Mouse (Mus musculus): Measurements from ENCODE around the gene Auts2. TPM values are rescaled to one million over a fixed set of nuclear protein-coding genes. Genes with fewer than 3 reads are reported as not detected.

Auts2 gene
- polyA plus RNA-seq, 1 experiment from 2014 or later = 45.3 TPM

DNA sequence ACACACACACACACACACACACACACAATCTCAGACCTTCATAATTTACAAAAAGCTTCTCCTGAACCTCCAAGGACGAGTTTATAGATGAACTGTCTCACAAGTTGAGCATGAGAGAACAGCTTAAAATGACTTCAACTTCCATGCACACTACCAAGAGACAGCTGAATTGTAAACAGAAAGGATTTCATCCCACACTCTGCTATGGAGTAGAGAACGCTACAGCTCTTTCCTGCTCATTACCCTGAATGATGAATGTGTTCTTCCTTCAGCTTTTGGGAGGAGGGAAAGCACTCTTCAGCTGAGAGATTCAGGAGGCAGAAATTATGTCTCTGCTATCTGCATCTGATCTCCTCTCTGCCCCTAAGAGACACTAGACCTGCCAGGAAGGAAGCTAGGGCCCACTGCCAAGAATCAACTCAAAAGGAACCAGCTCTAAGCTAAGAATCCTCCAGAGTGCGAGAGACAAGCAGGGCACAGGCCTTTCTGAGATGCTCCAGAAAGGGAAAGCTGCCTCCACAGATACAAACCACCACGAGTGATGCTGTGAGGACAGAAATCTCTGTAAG lies 342.0 kb downstream of the Auts2 start:
- Histone ChIP-seq H3K27me3 (no peaks in the 10 kb centered on the region), H3K4me2 (replicated peaks) (no peak overlapping the region), H3K36me3 (no peaks in the 10 kb centered on the region), H3K4me3 (replicated peaks) (no peak overlapping the region), H3K9ac (no peak overlapping the region), H3K9me3 (replicated peaks) (no peaks in the 10 kb centered on the region), H3K27ac (replicated peaks) (no peak overlapping the region), H3K4me1 (peaks cover 16% of the 10 kb centered on the region)
- no peak for ATAC-seq (ENCODE audit: insufficient number of reproducible peaks, low FRiP score, low TSS enrichment, low read depth)
- WGBS = 50% methylated on average over 4 of the region's 4 CpGs

DNA sequence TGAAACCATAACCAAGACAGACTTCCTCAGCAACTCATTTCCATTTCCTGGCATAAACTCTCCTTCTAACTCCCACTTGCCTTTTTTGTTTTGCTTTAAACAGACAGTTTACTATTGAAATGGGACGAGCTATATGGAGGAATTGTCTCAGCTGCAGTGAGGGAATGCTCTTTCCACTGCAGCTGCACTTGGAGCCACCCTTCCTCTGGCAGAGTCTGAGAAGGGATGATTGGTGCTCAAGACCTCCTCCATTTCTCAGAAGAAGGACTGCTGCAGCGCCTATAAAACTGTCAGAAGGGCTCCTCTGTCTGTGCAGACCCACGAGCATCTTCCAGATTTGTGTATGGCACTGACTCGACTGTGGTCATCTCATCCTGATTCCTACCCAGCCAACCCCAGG lies 342.5 kb downstream of the Auts2 start:
- Histone ChIP-seq H3K27me3 (no peaks in the 10 kb centered on the region), H3K9me3 (replicated peaks) (no peaks in the 10 kb centered on the region), H3K27ac (replicated peaks) (no peak overlapping the region), H3K4me2 (replicated peaks) (no peak overlapping the region), H3K9ac (no peak overlapping the region), H3K4me1 (peaks cover 21% of the 10 kb centered on the region), H3K36me3 (no peaks in the 10 kb centered on the region), H3K4me3 (replicated peaks) (no peak overlapping the region)
- WGBS = 47% methylated on average over 4 of the region's 4 CpGs
- ATAC-seq (ENCODE audit: insufficient number of reproducible peaks, low FRiP score, low TSS enrichment, low read depth) = no peak

DNA sequence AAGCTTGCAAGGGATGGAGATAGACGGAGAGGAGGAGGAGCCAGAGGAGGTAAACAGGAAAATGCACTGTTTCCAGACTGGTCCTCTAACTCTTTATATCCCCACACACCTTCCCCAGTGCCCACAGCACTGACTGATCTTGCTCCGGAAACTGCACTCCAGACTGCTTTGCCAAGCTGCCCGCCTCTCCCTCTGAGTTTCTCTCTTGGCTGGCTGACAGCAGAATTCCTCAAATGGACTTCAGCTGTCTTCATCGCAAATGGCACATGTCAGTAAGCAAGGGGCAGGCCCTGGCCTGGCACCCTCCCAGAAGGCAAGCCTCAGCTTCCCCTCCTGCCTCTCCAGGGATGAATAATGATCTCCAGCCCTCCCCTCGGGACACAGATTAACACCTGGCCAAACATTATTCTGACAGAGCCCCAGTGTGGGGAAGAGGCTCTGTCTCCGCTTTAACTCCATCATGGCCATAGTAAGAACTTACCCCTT lies 348.1 kb downstream of the Auts2 start:
- H3K4me3 ChIP-seq (replicated peaks) = no peak overlapping the region; the same call in 1 of the 2 replicates
- 7% methylated on average over 6 of the region's 6 CpGs for WGBS
- peak overlapping the region; percentile 34 for H3K4me2 ChIP-seq (replicated peaks)
- H3K27ac ChIP-seq (replicated peaks) = peak overlapping the region; percentile 55
- no peak overlapping the region for H3K9ac ChIP-seq
- H3K27me3 ChIP-seq = no peaks in the 10 kb centered on the region
- peaks cover 34% of the 10 kb centered on the region for H3K4me1 ChIP-seq
- ATAC-seq (ENCODE audit: insufficient number of reproducible peaks, low FRiP score, low TSS enrichment, low read depth) = peak; percentile 73
- H3K36me3 ChIP-seq = no peaks in the 10 kb centered on the region
- H3K9me3 ChIP-seq (replicated peaks) = no peaks in the 10 kb centered on the region

DNA sequence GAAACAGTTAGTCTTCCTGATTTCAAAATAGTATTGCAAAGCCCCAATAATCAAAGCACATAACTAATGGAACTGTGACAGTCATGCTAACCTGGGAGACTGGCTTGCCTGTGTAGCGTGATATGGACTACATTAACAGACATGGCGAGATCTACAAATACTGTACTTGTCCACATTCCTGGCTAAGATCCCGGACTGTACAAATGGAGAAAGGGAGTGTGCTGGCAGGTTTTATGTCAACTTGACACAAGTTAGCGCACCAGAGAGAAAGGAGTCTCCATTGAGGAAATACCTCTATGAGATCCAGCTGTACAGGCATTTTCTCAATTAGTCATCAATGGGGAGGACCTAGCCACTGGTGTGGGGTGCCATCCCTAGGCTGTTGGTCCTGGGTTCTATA lies 353.0 kb downstream of the Auts2 start:
- Histone ChIP-seq H3K36me3 (no peaks in the 10 kb centered on the region), H3K9ac (no peak overlapping the region), H3K9me3 (replicated peaks) (no peaks in the 10 kb centered on the region), H3K27me3 (no peaks in the 10 kb centered on the region), H3K4me1 (peaks cover 55% of the 10 kb centered on the region), H3K4me3 (replicated peaks) (no peak overlapping the region), H3K4me2 (replicated peaks) (no peak overlapping the region), H3K27ac (replicated peaks) (no peak overlapping the region)
- no peak for ATAC-seq (ENCODE audit: insufficient number of reproducible peaks, low FRiP score, low TSS enrichment, low read depth)
- 62% methylated on average over 4 of the region's 4 CpGs for WGBS

DNA sequence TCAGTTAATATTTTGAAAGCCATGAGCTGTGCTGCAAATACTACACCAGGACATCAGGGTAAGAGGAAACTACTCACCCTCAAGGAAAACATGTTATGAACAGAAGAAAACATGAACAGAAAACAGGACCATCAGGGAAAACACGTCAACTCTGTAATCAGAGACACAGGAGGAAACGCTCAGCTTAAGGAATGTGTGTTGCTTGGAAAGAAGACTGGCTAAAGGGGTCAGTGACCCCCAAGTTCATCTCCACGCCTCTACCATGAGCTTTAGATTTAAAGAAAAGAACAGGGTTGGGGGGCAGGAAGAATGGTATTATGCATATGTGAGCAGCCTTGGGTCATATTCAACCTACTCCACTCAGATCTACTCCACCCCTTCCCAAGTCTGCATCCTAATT lies 356.5 kb downstream of the Auts2 start:
- WGBS = 20% methylated on average over 3 of the region's 3 CpGs
- no peaks in the 10 kb centered on the region for H3K27me3 ChIP-seq
- no peak overlapping the region for H3K9ac ChIP-seq
- peak overlapping the region; percentile 17; the same call in 1 of the 2 replicates for H3K4me2 ChIP-seq (replicated peaks)
- H3K36me3 ChIP-seq = no peaks in the 10 kb centered on the region
- H3K9me3 ChIP-seq (replicated peaks) = no peaks in the 10 kb centered on the region
- ATAC-seq (ENCODE audit: insufficient number of reproducible peaks, low FRiP score, low TSS enrichment, low read depth) = no peak
- H3K4me3 ChIP-seq (replicated peaks) = no peak overlapping the region
- H3K4me1 ChIP-seq = peaks cover 41% of the 10 kb centered on the region
- H3K27ac ChIP-seq (replicated peaks) = peak overlapping the region; percentile 63

DNA sequence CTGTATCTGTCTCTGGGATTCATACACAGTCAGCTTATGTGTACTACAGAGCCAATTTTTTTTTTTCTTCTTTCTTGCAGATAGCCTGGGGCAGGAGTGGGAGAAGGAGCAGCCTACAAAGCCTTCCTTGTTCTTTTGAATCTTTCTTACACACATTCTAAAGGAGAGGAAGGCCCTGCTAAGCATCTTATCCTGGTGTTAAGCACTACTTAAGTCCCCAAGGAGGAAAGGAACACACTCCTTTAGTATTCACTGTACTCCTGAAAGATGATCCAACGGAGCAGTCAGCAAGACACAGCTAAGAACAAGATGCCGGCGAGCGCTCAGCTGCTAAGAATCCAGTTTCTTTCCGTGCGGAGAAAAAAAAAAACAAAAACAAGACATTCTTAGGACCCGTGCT lies 356.9 kb downstream of the Auts2 start:
- no peak for ATAC-seq (ENCODE audit: insufficient number of reproducible peaks, low FRiP score, low TSS enrichment, low read depth)
- WGBS = 12% methylated on average over 7 of the region's 7 CpGs

DNA sequence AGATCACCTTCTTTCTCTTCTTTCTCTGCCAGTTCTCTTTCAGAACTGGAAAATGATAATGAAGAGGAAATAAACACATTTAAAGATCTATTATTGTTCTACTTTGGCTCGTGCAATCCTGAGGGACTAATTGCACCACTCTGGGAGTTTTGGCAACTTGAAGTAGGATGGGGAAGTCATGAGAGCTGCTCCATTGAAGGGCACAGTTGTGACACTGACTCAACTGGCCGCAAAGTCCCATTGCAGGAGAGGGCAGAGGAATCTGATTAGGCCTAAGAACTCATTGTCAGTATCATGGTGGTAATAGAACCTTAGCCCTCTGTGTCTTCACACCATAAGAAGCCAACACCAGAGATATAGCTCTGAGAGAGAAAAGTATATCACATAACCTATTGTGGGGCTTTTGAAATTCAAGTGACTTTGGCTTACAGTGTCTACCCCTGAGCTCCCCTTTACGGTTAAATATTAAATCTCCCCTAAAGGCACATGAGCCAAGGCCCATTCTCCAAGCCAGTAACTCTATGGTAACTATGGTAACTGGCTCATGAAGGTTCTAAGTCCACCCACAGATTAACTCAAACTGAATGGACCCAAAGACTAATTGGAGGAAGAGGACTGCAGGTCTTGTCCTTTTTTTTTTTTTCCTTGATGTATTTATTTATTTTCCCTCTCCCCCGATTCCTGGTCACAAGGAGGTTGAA lies 358.6 kb downstream of the Auts2 start:
- no peaks in the 10 kb centered on the region for H3K27me3 ChIP-seq
- no peak overlapping the region for H3K27ac ChIP-seq (replicated peaks)
- H3K9me3 ChIP-seq (replicated peaks) = no peaks in the 10 kb centered on the region
- H3K4me3 ChIP-seq (replicated peaks) = no peak overlapping the region
- ATAC-seq (ENCODE audit: insufficient number of reproducible peaks, low FRiP score, low TSS enrichment, low read depth) = no peak
- no peaks in the 10 kb centered on the region for H3K36me3 ChIP-seq
- peaks cover 27% of the 10 kb centered on the region for H3K4me1 ChIP-seq
- WGBS = 71% methylated on average over 4 of the region's 4 CpGs
- H3K9ac ChIP-seq = no peak overlapping the region
- no peak overlapping the region for H3K4me2 ChIP-seq (replicated peaks)

More for the DNA sequence above, 356.9 kb downstream of the Auts2 start:
- peak overlapping the region; percentile 63; the same call in 1 of the 2 replicates for H3K27ac ChIP-seq (replicated peaks)
- H3K9ac ChIP-seq = no peak overlapping the region
- H3K4me2 ChIP-seq (replicated peaks) = peak overlapping the region; percentile 17; the same call in 1 of the 2 replicates
- no peaks in the 10 kb centered on the region for H3K27me3 ChIP-seq
- no peaks in the 10 kb centered on the region for H3K9me3 ChIP-seq (replicated peaks)
- H3K4me1 ChIP-seq = peaks cover 41% of the 10 kb centered on the region
- H3K4me3 ChIP-seq (replicated peaks) = no peak overlapping the region
- no peaks in the 10 kb centered on the region for H3K36me3 ChIP-seq

DNA sequence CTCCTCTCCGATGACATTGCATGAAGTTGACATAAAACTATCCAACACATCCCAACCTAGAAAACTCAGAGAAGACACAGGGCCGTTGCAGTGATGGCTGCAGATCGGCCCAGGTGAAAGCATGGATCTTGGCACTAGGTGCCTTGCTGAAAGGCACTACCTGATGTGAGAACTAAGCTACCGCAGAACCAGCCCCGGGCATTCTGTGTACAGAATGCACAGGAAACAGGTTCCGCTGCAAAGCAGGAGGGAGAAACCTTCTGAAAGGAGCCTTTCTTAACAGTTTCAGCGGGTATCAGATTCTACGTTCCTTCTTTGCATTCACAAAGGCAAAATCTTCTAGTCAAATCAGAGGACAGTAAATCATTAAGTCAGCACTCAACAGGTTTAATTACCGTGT lies 361.1 kb downstream of the Auts2 start:
- Histone ChIP-seq H3K4me2 (replicated peaks) (no peak overlapping the region), H3K9me3 (replicated peaks) (no peaks in the 10 kb centered on the region), H3K27ac (replicated peaks) (no peak overlapping the region), H3K4me1 (peaks cover 14% of the 10 kb centered on the region), H3K27me3 (no peaks in the 10 kb centered on the region), H3K36me3 (no peaks in the 10 kb centered on the region), H3K4me3 (replicated peaks) (no peak overlapping the region), H3K9ac (no peak overlapping the region)
- ATAC-seq (ENCODE audit: insufficient number of reproducible peaks, low FRiP score, low TSS enrichment, low read depth) = no peak
- 63% methylated on average over 9 of the region's 9 CpGs for WGBS

DNA sequence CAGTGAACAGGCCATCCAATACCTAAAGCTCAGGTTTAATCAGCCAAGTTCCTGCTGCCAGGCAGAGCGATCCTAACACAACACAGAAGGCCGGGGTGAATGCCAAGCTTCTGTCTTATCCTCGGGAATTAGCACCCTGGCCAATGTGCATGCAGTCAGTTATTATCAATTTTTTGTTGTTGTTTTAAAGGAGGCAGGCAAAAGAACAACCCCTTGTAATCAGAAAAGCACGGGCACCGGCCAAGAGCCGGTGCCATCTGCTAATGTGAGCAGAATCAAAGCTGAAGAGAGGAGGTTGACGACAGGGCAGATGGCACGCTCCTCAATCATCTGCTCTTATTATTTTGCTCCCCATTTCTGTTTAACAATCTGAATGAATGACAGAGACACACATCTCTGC lies 373.1 kb downstream of the Auts2 start:
- H3K27ac ChIP-seq (replicated peaks) = no peak overlapping the region
- H3K9me3 ChIP-seq (replicated peaks) = no peaks in the 10 kb centered on the region
- no peak overlapping the region for H3K9ac ChIP-seq
- H3K36me3 ChIP-seq = no peaks in the 10 kb centered on the region
- peaks cover 21% of the 10 kb centered on the region; the same call in 1 of the 2 replicates for H3K4me1 ChIP-seq
- H3K27me3 ChIP-seq = no peaks in the 10 kb centered on the region
- WGBS = 58% methylated on average over 8 of the region's 8 CpGs
- H3K4me2 ChIP-seq (replicated peaks) = no peak overlapping the region
- ATAC-seq (ENCODE audit: insufficient number of reproducible peaks, low FRiP score, low TSS enrichment, low read depth) = no peak
- no peak overlapping the region for H3K4me3 ChIP-seq (replicated peaks)

DNA sequence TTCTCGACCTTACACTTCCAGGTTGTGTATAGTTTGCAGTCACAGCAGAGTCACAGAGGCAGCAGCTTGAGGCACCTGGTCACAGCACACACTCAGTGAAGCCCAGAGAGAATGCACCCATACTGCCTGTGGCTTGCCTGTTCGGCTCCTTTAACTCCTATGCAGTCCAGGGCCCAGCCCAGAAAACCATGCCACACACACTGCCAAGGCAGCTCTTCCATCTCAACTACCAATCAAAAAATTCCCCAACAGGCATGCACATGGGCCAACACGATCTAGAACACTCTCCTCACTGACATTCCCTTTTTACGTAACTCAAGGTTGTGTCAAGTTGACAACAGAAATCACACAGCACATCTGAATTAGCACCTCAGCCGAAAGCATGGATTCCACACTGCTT lies 374.3 kb downstream of the Auts2 start:
- peaks cover 23% of the 10 kb centered on the region; the same call in 1 of the 2 replicates for H3K4me1 ChIP-seq
- WGBS = 83% methylated on average over 5 of the region's 5 CpGs
- H3K4me2 ChIP-seq (replicated peaks) = no peak overlapping the region
- H3K36me3 ChIP-seq = no peaks in the 10 kb centered on the region
- no peaks in the 10 kb centered on the region for H3K27me3 ChIP-seq
- ATAC-seq (ENCODE audit: insufficient number of reproducible peaks, low FRiP score, low TSS enrichment, low read depth) = no peak
- H3K4me3 ChIP-seq (replicated peaks) = no peak overlapping the region
- H3K27ac ChIP-seq (replicated peaks) = no peak overlapping the region
- no peak overlapping the region for H3K9ac ChIP-seq
- no peaks in the 10 kb centered on the region for H3K9me3 ChIP-seq (replicated peaks)

DNA sequence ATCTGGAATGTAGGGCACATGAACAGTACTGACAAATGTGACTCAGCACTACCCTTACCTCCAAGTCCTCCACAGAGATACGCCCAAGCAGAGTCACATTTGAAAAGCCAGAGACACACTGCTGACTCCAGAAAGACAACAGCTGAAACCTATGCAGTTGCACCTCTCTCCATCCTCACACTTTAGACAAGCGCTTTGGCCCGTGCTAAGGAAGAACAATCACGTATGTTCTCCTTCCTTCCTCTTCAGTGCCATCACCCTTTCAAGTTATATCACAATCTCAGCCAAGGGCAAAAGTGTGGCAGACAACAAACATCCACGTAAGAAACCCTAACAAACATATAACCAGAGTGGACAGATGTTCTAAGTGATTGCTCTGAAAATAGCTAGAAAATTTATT lies 374.9 kb downstream of the Auts2 start:
- Histone ChIP-seq H3K9ac (no peak overlapping the region), H3K27ac (replicated peaks) (no peak overlapping the region), H3K4me3 (replicated peaks) (no peak overlapping the region), H3K27me3 (no peaks in the 10 kb centered on the region), H3K9me3 (replicated peaks) (no peaks in the 10 kb centered on the region), H3K4me2 (replicated peaks) (no peak overlapping the region), H3K4me1 (peaks cover 23% of the 10 kb centered on the region; the same call in 1 of the 2 replicates), H3K36me3 (no peaks in the 10 kb centered on the region)
- ATAC-seq (ENCODE audit: insufficient number of reproducible peaks, low FRiP score, low TSS enrichment, low read depth) = no peak
- WGBS = 86% methylated on average over 5 of the region's 5 CpGs

DNA sequence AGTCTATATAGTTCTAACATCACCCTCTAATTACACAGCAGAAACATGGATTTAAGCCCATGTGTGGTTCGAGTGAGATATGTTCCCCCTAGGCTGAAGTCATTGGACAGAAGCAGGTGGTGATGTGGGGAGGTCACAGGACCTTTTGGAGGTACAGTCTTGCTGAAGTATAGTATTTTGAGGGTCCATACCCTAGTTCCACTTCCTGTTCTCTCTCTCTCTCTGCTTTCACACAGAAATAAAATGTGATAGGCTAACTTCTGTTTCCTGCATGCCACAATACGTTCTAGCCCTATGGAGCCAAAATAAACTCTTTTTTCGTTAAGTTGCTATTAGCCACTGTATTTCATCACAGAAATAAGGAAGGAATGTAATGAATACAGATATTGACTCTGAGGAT lies 376.6 kb downstream of the Auts2 start:
- Histone ChIP-seq H3K27ac (replicated peaks) (no peak overlapping the region), H3K4me3 (replicated peaks) (no peak overlapping the region), H3K4me1 (peaks cover 22% of the 10 kb centered on the region), H3K4me2 (replicated peaks) (no peak overlapping the region), H3K9me3 (replicated peaks) (no peaks in the 10 kb centered on the region), H3K27me3 (no peaks in the 10 kb centered on the region), H3K36me3 (no peaks in the 10 kb centered on the region), H3K9ac (no peak overlapping the region)
- WGBS = 62% methylated on average over 3 of the region's 3 CpGs
- ATAC-seq (ENCODE audit: insufficient number of reproducible peaks, low FRiP score, low TSS enrichment, low read depth) = no peak

Data from embryonic facial prominence, embryonic 15.5 days (tissue).